17 mouse cellular contexts compared by ENCODE assay signal in genomic region chr19:16384094-16384493, GRCm38 (mm10). TPM values are rescaled to one million over a fixed set of nuclear protein-coding genes. Genes with fewer than 3 reads are reported as not detected.
A peak's percentile ranks its signal among the peaks of the same experiment; 100 is the strongest.
DNase-seq lines count a peak whose midpoint lies in the region; ATAC-seq lines count a peak whose summit lies in the region.
"Had no signal": no experiment of that assay in that cellular context is flagged by ENCODE, and none has a peak within 500 bp of the region (broad histone marks: within the 10 kb centered on the region; RNA-seq: fewer than 3 reads in every experiment).

No protein-coding gene starts in this region.

- no peak overlapping the region for H3K9ac ChIP-seq in hindbrain, embryonic 13.5 days
- H3K9ac ChIP-seq: hindbrain, embryonic 14.5 days; intestine, embryonic 15.5 days had no signal

- WGBS in hindbrain, embryonic 13.5 days = 90% methylated on average over 6 of the region's 6 CpGs
- 90% methylated on average over 6 of the region's 6 CpGs for WGBS in hindbrain, embryonic 10.5 days

- H3K27ac ChIP-seq in hindbrain, embryonic 13.5 days = peak overlapping the region; percentile 35; the same call in 1 of the 2 replicates
- H3K27ac ChIP-seq in hindbrain, embryonic 10.5 days = no peak overlapping the region
- H3K27ac ChIP-seq: embryonic facial prominence, embryonic 10.5 days; forebrain, embryonic 10.5 days; gastrocnemius, adult 2 months; hindbrain, embryonic 14.5 days; intestine, embryonic 15.5 days had no signal

- H3K9me3 ChIP-seq in hindbrain, embryonic 13.5 days = no peaks in the 10 kb centered on the region
- no peaks in the 10 kb centered on the region for H3K9me3 ChIP-seq in hindbrain, embryonic 10.5 days
- H3K9me3 ChIP-seq: embryonic facial prominence, embryonic 10.5 days; forebrain, embryonic 10.5 days; intestine, embryonic 15.5 days had no signal

- no peak overlapping the region for H3K4me3 ChIP-seq in hindbrain, embryonic 13.5 days
- no peak overlapping the region for H3K4me3 ChIP-seq in hindbrain, embryonic 10.5 days
- H3K4me3 ChIP-seq: embryonic facial prominence, embryonic 10.5 days; forebrain, embryonic 10.5 days; gastrocnemius, adult 2 months; intestine, embryonic 15.5 days had no signal

- peaks cover 23% of the 10 kb centered on the region for H3K36me3 ChIP-seq in hindbrain, embryonic 13.5 days
- H3K36me3 ChIP-seq in hindbrain, embryonic 10.5 days = peaks cover 35% of the 10 kb centered on the region
- H3K36me3 ChIP-seq: intestine, embryonic 15.5 days had no signal

- no peak for DNase-seq in hindbrain, embryonic 10.5 days (ENCODE audit: low spot score)
- peak; percentile 24 for DNase-seq in 416B (ENCODE audit: low read depth)
- DNase-seq in adrenal gland, adult 8-10 months = peak; percentile 60
- DNase-seq in adrenal gland, postnatal 36 days = peak; percentile 56 to 62
- no peak for DNase-seq in kidney, adult 9 months
- DNase-seq: cerebellum, adult 18-20 months; cerebellum, adult 9-11 months; cerebellum, postnatal 36 days; gastrocnemius, adult 2 months; gastrocnemius, postnatal 25 days; heart, postnatal 10 days; heart, postnatal 4 days had no signal

- H3K4me2 ChIP-seq in hindbrain, embryonic 13.5 days = no peak overlapping the region
- H3K4me2 ChIP-seq: hindbrain, embryonic 14.5 days; intestine, embryonic 15.5 days had no signal

- peaks cover 43% of the 10 kb centered on the region for H3K4me1 ChIP-seq in hindbrain, embryonic 13.5 days (replicated peaks)
- H3K4me1 ChIP-seq in hindbrain, embryonic 10.5 days (replicated peaks) = peaks cover 11% of the 10 kb centered on the region

- ATAC-seq in hindbrain, embryonic 13.5 days (ENCODE audit: low FRiP score) = no peak
- ATAC-seq: intestine, embryonic 15.5 days had no signal

- H3K27me3 ChIP-seq in hindbrain, embryonic 13.5 days = no peaks in the 10 kb centered on the region
- H3K27me3 ChIP-seq in hindbrain, embryonic 10.5 days (ENCODE audit: insufficient read depth, poor library complexity, severe bottlenecking) = no peaks in the 10 kb centered on the region
- H3K27me3 ChIP-seq: intestine, embryonic 15.5 days had no signal

RNA-seq across cellular contexts. Expression of gene Gna14, which starts 51.5 kb away (rescaled TPM):
- 0.35 and 0.80 TPM in 2 replicates for polyA plus RNA-seq in hindbrain, embryonic 13.5 days (2015; fragmentation: Nextera tagmentation; extraction: Ambion mirVana)
- 0.27 and 1.0 TPM in 2 replicates for polyA plus RNA-seq in hindbrain, embryonic 10.5 days (2016; fragmentation: Nextera tagmentation; extraction: Ambion mirVana)
- total RNA-seq in adrenal gland, adult 8-10 months (2022) = 10 to 100 TPM; 31.3 to 67.6 (median 48.9) TPM
- 10 to 100 TPM; 33.6 to 50.6 TPM for total RNA-seq in adrenal gland, postnatal 36 days (2021)

Comparison
In these comparisons a context has a peak if more than half of its experiments do, and no peak if none do; other contexts are left out.
1. DNase-seq: peak in 416B (single experiment), adrenal gland, adult 8-10 months (single experiment) and adrenal gland, postnatal 36 days (2 of 2); none in hindbrain, embryonic 10.5 days (single experiment) and kidney, adult 9 months (single experiment).